11 mouse cellular contexts compared by ENCODE assay signal in the genomic region with DNA sequence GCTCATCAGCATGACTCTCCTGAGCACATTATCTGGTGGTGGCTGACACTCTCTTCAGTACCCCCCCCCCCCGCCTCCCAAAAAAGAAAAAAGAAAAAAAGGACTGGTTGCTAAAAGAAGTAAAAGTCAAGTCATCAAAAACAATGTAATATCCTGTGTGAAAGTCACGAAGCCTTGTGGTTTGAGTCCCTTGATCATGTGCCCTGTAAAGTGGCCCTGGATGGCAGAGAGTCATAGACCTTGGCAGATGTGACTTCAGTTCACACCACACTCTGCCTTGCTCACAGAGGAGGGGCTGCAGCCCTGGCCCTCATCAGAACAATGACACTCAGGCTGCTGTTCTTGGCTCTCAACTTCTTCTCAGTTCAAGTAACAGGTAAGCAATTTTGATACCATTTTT. TPM values are rescaled to one million over a fixed set of nuclear protein-coding genes. Genes with fewer than 3 reads are reported as not detected.
DNase-seq lines count a peak whose midpoint lies in the region; ATAC-seq lines count a peak whose summit lies in the region.
"Had no signal": no experiment of that assay in that cellular context is flagged by ENCODE, and none has a peak within 500 bp of the region (broad histone marks: within the 10 kb centered on the region; RNA-seq: fewer than 3 reads in every experiment).

No protein-coding gene starts in this region.

- H3K4me2 ChIP-seq in limb, embryonic 12.5 days = no peak overlapping the region
- H3K4me2 ChIP-seq: embryonic facial prominence, embryonic 13.5 days; liver, embryonic 15.5 days; neural tube, embryonic 12.5 days had no signal

- 58% methylated on average over 2 of the region's 2 CpGs for WGBS in limb, embryonic 12.5 days
- 69% methylated on average over 2 of the region's 2 CpGs for WGBS in limb, embryonic 10.5 days

- no peak overlapping the region for H3K4me3 ChIP-seq in limb, embryonic 12.5 days (replicated peaks)
- no peak overlapping the region for H3K4me3 ChIP-seq in limb, embryonic 10.5 days
- H3K4me3 ChIP-seq: embryonic facial prominence, embryonic 13.5 days; liver, embryonic 15.5 days; neural tube, embryonic 12.5 days had no signal

- DNase-seq in limb, embryonic 10.5 days (ENCODE audit: low spot score) = no peak
- peak; percentile 46 for DNase-seq in adrenal gland, postnatal 14 days
- peak; percentile 28 for DNase-seq in lung, postnatal 36 days
- peak; percentile 76 to 79 for DNase-seq in thymus, postnatal 10 days (ENCODE audit: low spot score in 2 of 2)
- no peak for DNase-seq in Muller cell, postnatal 12 days (ENCODE audit: inconsistent ontology term)
- DNase-seq in kidney, adult 8-10 months = no peak

- 0 out of 2 replicates have a peak overlapping the region, but pooled peaks have one; percentile 0 for H3K27ac ChIP-seq in limb, embryonic 12.5 days
- H3K27ac ChIP-seq in limb, embryonic 10.5 days = no peak overlapping the region
- H3K27ac ChIP-seq: embryonic facial prominence, embryonic 13.5 days; liver, embryonic 15.5 days; neural tube, embryonic 12.5 days had no signal

- no peaks in the 10 kb centered on the region for H3K36me3 ChIP-seq in limb, embryonic 12.5 days
- H3K36me3 ChIP-seq in limb, embryonic 10.5 days = no peaks in the 10 kb centered on the region
- H3K36me3 ChIP-seq: embryonic facial prominence, embryonic 13.5 days; liver, embryonic 15.5 days; neural tube, embryonic 12.5 days had no signal

- no peaks in the 10 kb centered on the region for H3K9me3 ChIP-seq in limb, embryonic 12.5 days
- H3K9me3 ChIP-seq in limb, embryonic 10.5 days (replicated peaks) = no peaks in the 10 kb centered on the region
- H3K9me3 ChIP-seq: embryonic facial prominence, embryonic 13.5 days; liver, embryonic 15.5 days; neural tube, embryonic 12.5 days had no signal

- H3K4me1 ChIP-seq in limb, embryonic 12.5 days (replicated peaks) = peaks cover 6% of the 10 kb centered on the region
- H3K4me1 ChIP-seq in limb, embryonic 10.5 days = no peaks in the 10 kb centered on the region
- H3K4me1 ChIP-seq: embryonic facial prominence, embryonic 13.5 days; neural tube, embryonic 12.5 days had no signal

- H3K27me3 ChIP-seq in limb, embryonic 12.5 days = no peaks in the 10 kb centered on the region
- H3K27me3 ChIP-seq in limb, embryonic 10.5 days (ENCODE audit: low read depth, poor library complexity, severe bottlenecking) = no peaks in the 10 kb centered on the region
- H3K27me3 ChIP-seq: embryonic facial prominence, embryonic 13.5 days; liver, embryonic 15.5 days; neural tube, embryonic 12.5 days had no signal

- no peak overlapping the region for H3K9ac ChIP-seq in limb, embryonic 12.5 days (replicated peaks)
- H3K9ac ChIP-seq: embryonic facial prominence, embryonic 13.5 days; liver, embryonic 15.5 days; neural tube, embryonic 12.5 days had no signal

- ATAC-seq in limb, embryonic 12.5 days (ENCODE audit: insufficient number of reproducible peaks, insufficient read depth, low FRiP score, low TSS enrichment, low read depth) = no peak
- ATAC-seq: Patski had no signal

RNA-seq across cellular contexts. Expression of gene Cd28, which starts 29.6 kb away (rescaled TPM):
- polyA plus RNA-seq in limb, embryonic 12.5 days (2016; fragmentation: Nextera tagmentation; extraction: Ambion mirVana) = 0.05 and 0.06 TPM in 2 replicates
- polyA plus RNA-seq in limb, embryonic 10.5 days (2016; fragmentation: Nextera tagmentation; extraction: Ambion mirVana) = 0.08 and 0.09 TPM in 2 replicates
- total RNA-seq in adrenal gland, postnatal 14 days (2021) = 0.52 and 4.2 TPM in 2 replicates
- polyA plus RNA-seq: Patski had no signal

Comparison
In these comparisons a context has a peak if more than half of its experiments do, and no peak if none do; other contexts are left out.
1. DNase-seq: peak in adrenal gland, postnatal 14 days (single experiment), lung, postnatal 36 days (single experiment) and thymus, postnatal 10 days (2 of 2); none in limb, embryonic 10.5 days (single experiment), Muller cell, postnatal 12 days (single experiment) and kidney, adult 8-10 months (0 of 2).